Mouse (Mus musculus) kidney, adult 2 months (tissue): ENCODE results near the gene Lrmda.

Source experiments
- CTCF ChIP-seq: fragments of 200-500 bp; conservative IDR thresholded peaks from 2 replicates; pipeline ENCODE4 v1.5.1; 2011; ENCODE audit warnings: low read depth, mild to moderate bottlenecking, control low read depth, low read length, moderate library complexity, mixed read lengths; ENCODE audit not compliant: insufficient read depth, insufficient read length
- POLR2A ChIP-seq: fragments of 200-500 bp; IDR thresholded peaks from one replicate; pipeline ENCODE4 v1.6.1; 2011; ENCODE audit warnings: low read depth, low read length, control low read depth

- TF ChIP-seq CTCF (no peak), POLR2A (no peak)
These were observed 921.1 kb downstream of the Lrmda start for GRCm38 (mm10) chr14:22940576-22940975.
